Mouse (Mus musculus) layer of hippocampus, postnatal 25 days (tissue): Measurements from ENCODE around the gene Ssbp4. TPM values are rescaled to one million over a fixed set of nuclear protein-coding genes. Genes with fewer than 3 reads are reported as not detected.
A peak's percentile ranks its signal among the peaks of the same experiment; 100 is the strongest.

Experiments used
- DNase-seq, 2 experiments: peaks; one replicate each; pipeline ENCODE4 v3.0.0; 2022; ENCODE audit warnings: mixed read lengths in 2 of 2, low spot score in 1 of 2; ENCODE audit errors: extremely low spot score in 1 of 2
- total RNA-seq, 2 experiments: library from RNA; stranded (reverse); gene quantifications; 2 replicates each; pipeline ENCODE4 v1.2.3; 2021

The Ssbp4 gene
- total RNA-seq, 2 experiments from 2014 or later = 285 to 304 TPM

- no peak for DNase-seq
These were observed 23.7 kb upstream of the Ssbp4 start, which contains the start of gene Gdf15 for GRCm38 (mm10) chr8:70632346-70632892. TSS of gene Gdf15 (minus strand) at chr8:70632456.

GRCm38 (mm10) chr8:70631436-70631835, 22.8 kb upstream of the Ssbp4 start:
- no peak for DNase-seq

GRCm38 (mm10) chr8:70630532-70631381, 22.1 kb upstream of the Ssbp4 start:
- no peak for DNase-seq

- DNase-seq = peak; percentile 82 to 94
These were observed 21.2 kb upstream of the Ssbp4 start for GRCm38 (mm10) chr8:70629574-70630531.

- no peak for DNase-seq
These were observed 20.4 kb upstream of the Ssbp4 start for GRCm38 (mm10) chr8:70628986-70629490.

- no peak for DNase-seq
These were observed 18.4 kb upstream of the Ssbp4 start for GRCm38 (mm10) chr8:70627041-70627440.

- peak in 1 of 2 experiments; percentile 37 for DNase-seq
These were observed 16.4 kb upstream of the Ssbp4 start for GRCm38 (mm10) chr8:70625104-70625503.

- no peak for DNase-seq
These were observed 13.5 kb upstream of the Ssbp4 start for GRCm38 (mm10) chr8:70622220-70622619.

- DNase-seq = no peak
These were observed 10.2 kb upstream of the Ssbp4 start for GRCm38 (mm10) chr8:70618888-70619334.

- DNase-seq = no peak
These were observed 9.3 kb upstream of the Ssbp4 start for GRCm38 (mm10) chr8:70617985-70618384.

GRCm38 (mm10) chr8:70616645-70617044, 8.0 kb upstream of the Ssbp4 start:
- no peak for DNase-seq

- DNase-seq = no peak
These were observed 7.2 kb upstream of the Ssbp4 start, which contains the start of gene Lrrc25 for GRCm38 (mm10) chr8:70615894-70616293. TSS of gene Lrrc25 (plus strand) at chr8:70616155.

GRCm38 (mm10) chr8:70615281-70615680, 6.6 kb upstream of the Ssbp4 start:
- no peak for DNase-seq

GRCm38 (mm10) chr8:70614469-70614868, 5.8 kb upstream of the Ssbp4 start:
- no peak for DNase-seq

GRCm38 (mm10) chr8:70613763-70614162, 5.1 kb upstream of the Ssbp4 start:
- no peak for DNase-seq

- DNase-seq = peak; percentile 79 to 92
These were observed 3.2 kb upstream of the Ssbp4 start for GRCm38 (mm10) chr8:70611849-70612248.

GRCm38 (mm10) chr8:70610796-70611771, 2.4 kb upstream of the Ssbp4 start:
- peak; percentile 87 to 91 for DNase-seq

- DNase-seq = peak in 1 of 2 experiments; percentile 67
These were observed 1.4 kb upstream of the Ssbp4 start for GRCm38 (mm10) chr8:70609849-70610795.
